Mouse (Mus musculus): ENCODE data around the gene Golm1. TPM values are rescaled to one million over a fixed set of nuclear protein-coding genes. Genes with fewer than 3 reads are reported as not detected.

The Golm1 gene
- polyA plus RNA-seq, 1 experiment from 2014 or later, result 47.0 TPM

GRCm38 (mm10) chr13:59661387-59661786 is 14.2 kb downstream of the Golm1 start:
- 85% methylated on average over 8 of the region's 8 CpGs for WGBS (ENCODE audit: insufficient replicate concordance)
- H3K36me3 ChIP-seq, result peaks cover 95% of the 10 kb centered on the region

GRCm38 (mm10) chr13:59660371-59660770 is 15.2 kb downstream of the Golm1 start:
- WGBS (ENCODE audit: insufficient replicate concordance), result 84% methylated on average over 3 of the region's 3 CpGs
- peaks cover 91% of the 10 kb centered on the region for H3K36me3 ChIP-seq

More at GRCm38 (mm10) chr13:59661387-59661786, 14.2 kb downstream of the Golm1 start:
- Histone ChIP-seq H3K9ac (no peak overlapping the region), H3K4me3 (replicated peaks) (no peak overlapping the region), H3K4me2 (no peak overlapping the region), H3K27ac (no peak overlapping the region), H3K9me3 (replicated peaks) (no peaks in the 10 kb centered on the region), H3K4me1 (replicated peaks) (peaks cover 50% of the 10 kb centered on the region), H3K27me3 (no peaks in the 10 kb centered on the region)
- DNase-seq (no peak), ATAC-seq (ENCODE audit: low read depth) (no peak)

DNA sequence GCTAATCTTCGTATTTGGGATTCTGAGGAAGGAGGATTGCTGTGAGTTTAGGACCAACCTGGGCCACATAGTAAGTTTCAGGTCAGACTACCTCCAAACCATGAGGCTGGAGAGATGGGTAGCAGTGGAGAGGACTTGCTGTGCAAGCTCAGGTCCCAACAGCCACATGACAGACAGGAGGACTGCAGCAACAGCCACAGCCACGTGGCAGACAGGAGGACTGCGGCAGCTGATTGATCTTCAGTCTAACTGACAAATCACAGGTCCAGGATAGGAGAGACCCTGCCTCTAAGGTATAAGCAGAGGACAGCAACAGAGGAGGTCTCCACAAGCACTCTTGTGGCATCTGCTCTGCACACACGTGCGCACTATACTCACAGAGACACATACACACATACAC is 17.8 kb downstream of the Golm1 start:
- ATAC-seq (ENCODE audit: low read depth) (no peak), DNase-seq (no peak)
- no peak overlapping the region for H3K4me2 ChIP-seq
- no peak overlapping the region for H3K9ac ChIP-seq
- H3K36me3 ChIP-seq, result peaks cover 89% of the 10 kb centered on the region
- peaks cover 49% of the 10 kb centered on the region for H3K4me1 ChIP-seq (replicated peaks)
- WGBS (ENCODE audit: insufficient replicate concordance), result 72% methylated on average over 5 of the region's 5 CpGs
- no peak overlapping the region for H3K4me3 ChIP-seq (replicated peaks)
- H3K27me3 ChIP-seq, result no peaks in the 10 kb centered on the region
- no peaks in the 10 kb centered on the region for H3K9me3 ChIP-seq (replicated peaks)
- no peak overlapping the region for H3K27ac ChIP-seq

More at GRCm38 (mm10) chr13:59660371-59660770, 15.2 kb downstream of the Golm1 start:
- Histone ChIP-seq H3K9me3 (replicated peaks) (no peaks in the 10 kb centered on the region), H3K9ac (no peak overlapping the region), H3K4me2 (no peak overlapping the region), H3K27ac (no peak overlapping the region), H3K4me3 (replicated peaks) (no peak overlapping the region), H3K4me1 (replicated peaks) (peaks cover 48% of the 10 kb centered on the region), H3K27me3 (no peaks in the 10 kb centered on the region)
- ATAC-seq (ENCODE audit: low read depth) (peak; percentile 49; the same call in 1 of the 2 replicates), DNase-seq (no peak)

- 75% methylated on average over 4 of the region's 4 CpGs for whole genome bisulfite sequencing (ENCODE audit: insufficient replicate concordance)
- no peak for ATAC-seq (ENCODE audit: low read depth)
- peaks cover 49% of the 10 kb centered on the region for H3K4me1 ChIP-seq (replicated peaks)
- H3K27ac ChIP-seq, result peak overlapping the region; percentile 43; the same call in 1 of the 2 replicates
- no peaks in the 10 kb centered on the region for H3K9me3 ChIP-seq (replicated peaks)
- H3K4me3 ChIP-seq (replicated peaks), result no peak overlapping the region
- no peak for DNase-seq
- H3K36me3 ChIP-seq, result peaks cover 89% of the 10 kb centered on the region
- H3K9ac ChIP-seq, result no peak overlapping the region
- no peaks in the 10 kb centered on the region for H3K27me3 ChIP-seq
- no peak overlapping the region for H3K4me2 ChIP-seq
These were observed 18.6 kb downstream of the Golm1 start for GRCm38 (mm10) chr13:59656975-59657388.

DNA sequence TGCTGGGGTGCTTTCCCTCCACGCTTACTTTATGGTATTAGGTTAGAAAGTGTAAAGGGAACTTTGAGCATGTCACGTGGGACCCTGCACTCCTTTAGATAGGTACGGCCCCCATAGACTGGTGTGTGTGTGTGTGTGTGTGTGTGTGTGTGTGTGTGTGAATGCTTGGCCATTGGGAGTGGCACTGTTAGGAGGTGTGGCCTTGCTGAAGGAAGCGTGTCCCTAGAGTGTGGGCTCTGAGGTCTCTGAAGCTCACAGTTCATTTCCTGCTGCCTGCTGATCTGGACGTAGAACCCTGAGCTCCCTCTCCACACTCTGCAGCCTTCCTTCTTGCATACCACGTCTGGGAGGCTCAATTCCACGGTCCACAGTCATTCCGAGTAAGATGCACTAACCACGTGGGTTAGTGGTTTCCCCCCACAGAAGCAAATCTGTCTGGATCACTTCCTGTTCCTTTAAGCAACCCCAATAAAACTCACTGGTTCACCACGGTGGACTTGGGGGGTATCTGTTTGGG is 19.2 kb downstream of the Golm1 start:
- Histone ChIP-seq H3K4me1 (replicated peaks) (peaks cover 45% of the 10 kb centered on the region), H3K4me2 (no peak overlapping the region), H3K9ac (no peak overlapping the region), H3K4me3 (replicated peaks) (no peak overlapping the region), H3K9me3 (replicated peaks) (no peaks in the 10 kb centered on the region), H3K36me3 (peaks cover 86% of the 10 kb centered on the region), H3K27me3 (no peaks in the 10 kb centered on the region), H3K27ac (peak overlapping the region; percentile 43; the same call in 1 of the 2 replicates)
- 42% methylated on average over 10 of the region's 10 CpGs for WGBS (ENCODE audit: insufficient replicate concordance)
- peak; percentile 43 for ATAC-seq (ENCODE audit: low read depth)
- no peak for DNase-seq

DNA sequence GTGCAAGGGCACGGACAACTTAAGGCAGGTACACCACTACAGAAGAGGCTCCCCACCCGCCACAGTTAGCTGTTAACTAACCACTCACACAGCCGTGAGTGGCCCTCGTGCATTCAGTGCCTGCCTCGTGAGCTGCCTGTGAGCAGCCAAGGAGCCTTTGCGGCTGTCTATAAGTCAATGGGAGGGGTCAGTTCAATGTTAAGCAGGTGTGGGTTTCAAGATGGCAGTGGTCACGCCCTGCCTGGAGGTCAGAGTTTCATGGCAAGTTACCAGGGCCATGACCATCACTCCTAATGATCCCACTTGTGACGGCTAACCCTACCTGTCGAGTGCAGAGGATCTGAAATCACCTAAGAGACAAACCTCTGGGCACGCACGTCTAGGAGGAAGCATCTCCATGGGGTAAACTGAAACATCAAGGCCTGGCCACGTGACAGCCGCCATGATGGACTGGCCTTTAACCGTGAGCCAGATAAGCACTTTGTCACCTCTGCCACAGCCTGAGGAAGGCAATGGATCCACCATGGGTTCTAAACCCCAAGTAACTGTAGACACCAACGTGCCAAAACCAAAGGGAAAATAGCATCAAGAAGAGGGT is 19.8 kb downstream of the Golm1 start:
- peaks cover 41% of the 10 kb centered on the region for H3K4me1 ChIP-seq (replicated peaks)
- no peak overlapping the region for H3K4me2 ChIP-seq
- ATAC-seq (ENCODE audit: low read depth) (no peak), DNase-seq (no peak)
- H3K36me3 ChIP-seq, result peaks cover 86% of the 10 kb centered on the region
- no peaks in the 10 kb centered on the region for H3K9me3 ChIP-seq (replicated peaks)
- WGBS (ENCODE audit: insufficient replicate concordance), result 83% methylated on average over 15 of the region's 15 CpGs
- no peak overlapping the region for H3K9ac ChIP-seq
- H3K27me3 ChIP-seq, result no peaks in the 10 kb centered on the region
- no peak overlapping the region for H3K4me3 ChIP-seq (replicated peaks)
- 0 out of 2 replicates have a peak overlapping the region, but pooled peaks have one; percentile 43 for H3K27ac ChIP-seq

GRCm38 (mm10) chr13:59654465-59654864 is 21.1 kb downstream of the Golm1 start:
- no peak for ATAC-seq (ENCODE audit: low read depth)

GRCm38 (mm10) chr13:59653136-59653535 is 22.5 kb downstream of the Golm1 start:
- no peak overlapping the region for H3K9ac ChIP-seq
- H3K4me1 ChIP-seq (replicated peaks), result peaks cover 34% of the 10 kb centered on the region
- H3K27ac ChIP-seq, result no peak overlapping the region
- no peak for DNase-seq
- H3K36me3 ChIP-seq, result peaks cover 86% of the 10 kb centered on the region
- no peaks in the 10 kb centered on the region for H3K27me3 ChIP-seq
- no peaks in the 10 kb centered on the region for H3K9me3 ChIP-seq (replicated peaks)
- H3K4me3 ChIP-seq (replicated peaks), result no peak overlapping the region
- 86% methylated on average over 3 of the region's 3 CpGs for WGBS (ENCODE audit: insufficient replicate concordance)
- H3K4me2 ChIP-seq, result no peak overlapping the region
- ATAC-seq (ENCODE audit: low read depth), result no peak

More at GRCm38 (mm10) chr13:59654465-59654864, 21.1 kb downstream of the Golm1 start:
- 79% methylated on average over 5 of the region's 5 CpGs for WGBS (ENCODE audit: insufficient replicate concordance)
- no peaks in the 10 kb centered on the region for H3K9me3 ChIP-seq (replicated peaks)
- H3K36me3 ChIP-seq, result peaks cover 86% of the 10 kb centered on the region
- no peak overlapping the region for H3K9ac ChIP-seq
- DNase-seq, result no peak
- no peak overlapping the region for H3K4me2 ChIP-seq
- no peak overlapping the region for H3K4me3 ChIP-seq (replicated peaks)
- H3K27ac ChIP-seq, result no peak overlapping the region
- H3K4me1 ChIP-seq (replicated peaks), result peaks cover 34% of the 10 kb centered on the region
- H3K27me3 ChIP-seq, result no peaks in the 10 kb centered on the region

- H3K36me3 ChIP-seq, result peaks cover 86% of the 10 kb centered on the region
These were observed 23.0 kb downstream of the Golm1 start for GRCm38 (mm10) chr13:59652651-59653050.

DNA sequence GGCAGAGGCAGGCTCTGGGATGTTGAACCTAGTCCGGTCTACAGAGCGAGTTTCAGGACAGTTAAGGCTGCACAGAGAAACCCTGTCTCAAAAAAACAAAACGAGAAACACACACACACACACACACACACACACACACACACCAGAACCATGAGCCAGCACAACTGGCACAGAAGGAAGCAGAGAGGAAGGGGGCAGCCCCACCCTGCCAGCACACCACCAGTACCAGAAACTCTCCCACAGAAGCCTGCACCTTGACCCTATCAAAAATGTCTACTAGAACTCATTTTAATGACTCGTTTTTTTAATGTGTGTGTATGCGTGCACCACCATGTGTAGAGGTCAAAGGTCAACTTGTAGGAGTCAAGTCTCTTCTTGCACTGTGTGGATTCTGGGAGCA is 25.8 kb downstream of the Golm1 start:
- no peaks in the 10 kb centered on the region for H3K27me3 ChIP-seq
- DNase-seq (no peak), ATAC-seq (ENCODE audit: low read depth) (no peak)
- H3K4me1 ChIP-seq (replicated peaks), result peaks cover 35% of the 10 kb centered on the region
- no peaks in the 10 kb centered on the region for H3K9me3 ChIP-seq (replicated peaks)
- 73% methylated on average over 5 of the region's 5 CpGs for WGBS (ENCODE audit: insufficient replicate concordance)
- no peak overlapping the region for H3K9ac ChIP-seq
- no peak overlapping the region for H3K27ac ChIP-seq
- no peak overlapping the region for H3K4me3 ChIP-seq (replicated peaks)
- H3K36me3 ChIP-seq, result peaks cover 95% of the 10 kb centered on the region
- H3K4me2 ChIP-seq, result no peak overlapping the region

More at GRCm38 (mm10) chr13:59652651-59653050, 23.0 kb downstream of the Golm1 start:
- no peak for DNase-seq
- no peak overlapping the region for H3K27ac ChIP-seq
- 78% methylated on average over 5 of the region's 5 CpGs for WGBS (ENCODE audit: insufficient replicate concordance)
- H3K4me3 ChIP-seq (replicated peaks), result no peak overlapping the region
- H3K4me1 ChIP-seq (replicated peaks), result peaks cover 32% of the 10 kb centered on the region
- H3K27me3 ChIP-seq, result no peaks in the 10 kb centered on the region
- ATAC-seq (ENCODE audit: low read depth), result no peak
- H3K4me2 ChIP-seq, result no peak overlapping the region
- no peaks in the 10 kb centered on the region for H3K9me3 ChIP-seq (replicated peaks)
- H3K9ac ChIP-seq, result no peak overlapping the region

GRCm38 (mm10) chr13:59648598-59648997 is 27.0 kb downstream of the Golm1 start:
- ATAC-seq (ENCODE audit: low read depth) (no peak), DNase-seq (no peak)
- no peak overlapping the region for H3K4me3 ChIP-seq (replicated peaks)
- no peak overlapping the region for H3K4me2 ChIP-seq
- no peaks in the 10 kb centered on the region for H3K9me3 ChIP-seq (replicated peaks)
- no peak overlapping the region for H3K27ac ChIP-seq
- no peaks in the 10 kb centered on the region for H3K27me3 ChIP-seq
- 89% methylated on average over 6 of the region's 6 CpGs for WGBS (ENCODE audit: insufficient replicate concordance)
- H3K36me3 ChIP-seq, result peaks cover 85% of the 10 kb centered on the region
- peaks cover 35% of the 10 kb centered on the region for H3K4me1 ChIP-seq (replicated peaks)
- H3K9ac ChIP-seq, result no peak overlapping the region

- no peaks in the 10 kb centered on the region for H3K27me3 ChIP-seq
- H3K27ac ChIP-seq, result no peak overlapping the region
- no peak overlapping the region for H3K9ac ChIP-seq
- H3K4me3 ChIP-seq (replicated peaks), result no peak overlapping the region
- DNase-seq, result no peak
- no peaks in the 10 kb centered on the region for H3K9me3 ChIP-seq (replicated peaks)
- peaks cover 77% of the 10 kb centered on the region for H3K36me3 ChIP-seq
- H3K4me1 ChIP-seq (replicated peaks), result peaks cover 46% of the 10 kb centered on the region
- 81% methylated on average over 6 of the region's 6 CpGs for WGBS (ENCODE audit: insufficient replicate concordance)
- ATAC-seq (ENCODE audit: low read depth), result no peak
- H3K4me2 ChIP-seq, result no peak overlapping the region
These were observed 28.1 kb downstream of the Golm1 start for GRCm38 (mm10) chr13:59647484-59647883.

Measured in liver, embryonic 13.5 days (tissue).